Mouse (Mus musculus): ENCODE results near the gene Grwd1. TPM values are rescaled to one million over a fixed set of nuclear protein-coding genes. Genes with fewer than 3 reads are reported as not detected.
A peak's percentile ranks its signal among the peaks of the same experiment; 100 is the strongest.

The Grwd1 gene
- polyA plus RNA-seq, 1 experiment, result 12.9 TPM

DNA sequence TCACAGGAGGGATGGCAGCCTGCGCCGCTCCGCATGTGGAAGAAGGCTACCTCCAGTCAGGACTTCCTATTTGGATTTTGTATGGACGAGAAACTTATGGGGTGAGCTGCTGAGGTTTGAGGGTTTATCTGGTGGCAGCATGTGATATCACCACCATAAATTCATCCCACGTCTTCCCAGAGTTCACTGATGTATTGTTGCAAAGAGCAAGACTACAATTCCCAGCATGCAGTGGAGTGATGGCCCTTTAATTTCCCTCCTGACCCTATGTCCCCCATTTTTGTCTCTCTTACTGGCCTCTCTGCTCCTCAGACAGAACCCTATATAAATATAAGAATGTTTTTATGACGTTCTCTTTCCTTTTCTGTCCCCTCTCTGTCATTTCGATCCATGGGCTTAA is 32.1 kb upstream of the Grwd1 start:
- 87% methylated on average over 7 of the region's 7 CpGs for WGBS
- Histone ChIP-seq H3K36me3 (ENCODE audit: control insufficient read depth, insufficient read depth, low read length) (no peaks in the 10 kb centered on the region), H3K27ac (ENCODE audit: insufficient read depth, low read depth, low read length) (no peak overlapping the region), H3K4me3 (ENCODE audit: insufficient read depth, low read depth, low read length) (no peak overlapping the region), H3K4me1 (ENCODE audit: control insufficient read depth, insufficient read depth, low read length) (peaks cover 6% of the 10 kb centered on the region; the same call in 1 of the 2 replicates), H3K27me3 (replicated peaks; ENCODE audit: control insufficient read depth, insufficient read depth, low read length) (no peaks in the 10 kb centered on the region)
- TF ChIP-seq CTCF (conservative IDR thresholded peaks at IDR 0.05; ENCODE audit: insufficient read depth, insufficient read length, low read depth, low read length) (no peak), POLR2A (IDR thresholded peaks at IDR 0.05; ENCODE audit: low read depth, low read length) (no peak)
- DNase-seq, result no peak

DNA sequence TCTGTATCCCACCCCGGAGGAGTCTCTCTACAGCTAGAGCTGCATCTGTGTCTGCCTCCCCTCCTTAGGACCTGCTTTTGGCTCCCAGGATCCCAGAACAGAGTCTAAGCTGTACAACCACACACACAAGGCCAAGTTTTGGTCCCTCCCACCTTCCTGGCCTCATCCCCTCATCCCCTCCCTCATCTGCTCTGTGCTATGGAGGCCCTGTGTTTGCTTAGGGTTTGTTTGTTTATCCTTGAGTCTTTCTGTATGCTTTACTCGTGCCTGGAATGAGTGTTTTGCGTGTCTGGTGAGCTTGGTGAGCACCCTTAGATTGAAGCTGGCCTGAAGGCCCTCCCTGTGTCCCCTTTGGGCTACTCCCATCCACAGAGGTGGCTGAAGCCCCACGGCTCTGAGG is 28.3 kb upstream of the Grwd1 start:
- no peaks in the 10 kb centered on the region for H3K36me3 ChIP-seq (ENCODE audit: control insufficient read depth, insufficient read depth, low read length)
- DNase-seq, result no peak
- TF ChIP-seq POLR2A (IDR thresholded peaks at IDR 0.05; ENCODE audit: low read depth, low read length), result no peak
- TF ChIP-seq CTCF (conservative IDR thresholded peaks at IDR 0.05; ENCODE audit: insufficient read depth, insufficient read length, low read depth, low read length), result no peak
- 75% methylated on average over 4 of the region's 4 CpGs for WGBS
- H3K4me1 ChIP-seq (ENCODE audit: control insufficient read depth, insufficient read depth, low read length), result no peaks in the 10 kb centered on the region
- H3K4me3 ChIP-seq (ENCODE audit: insufficient read depth, low read depth, low read length), result no peak overlapping the region
- H3K27me3 ChIP-seq (replicated peaks; ENCODE audit: control insufficient read depth, insufficient read depth, low read length), result no peaks in the 10 kb centered on the region
- H3K27ac ChIP-seq (ENCODE audit: insufficient read depth, low read depth, low read length), result no peak overlapping the region

DNA sequence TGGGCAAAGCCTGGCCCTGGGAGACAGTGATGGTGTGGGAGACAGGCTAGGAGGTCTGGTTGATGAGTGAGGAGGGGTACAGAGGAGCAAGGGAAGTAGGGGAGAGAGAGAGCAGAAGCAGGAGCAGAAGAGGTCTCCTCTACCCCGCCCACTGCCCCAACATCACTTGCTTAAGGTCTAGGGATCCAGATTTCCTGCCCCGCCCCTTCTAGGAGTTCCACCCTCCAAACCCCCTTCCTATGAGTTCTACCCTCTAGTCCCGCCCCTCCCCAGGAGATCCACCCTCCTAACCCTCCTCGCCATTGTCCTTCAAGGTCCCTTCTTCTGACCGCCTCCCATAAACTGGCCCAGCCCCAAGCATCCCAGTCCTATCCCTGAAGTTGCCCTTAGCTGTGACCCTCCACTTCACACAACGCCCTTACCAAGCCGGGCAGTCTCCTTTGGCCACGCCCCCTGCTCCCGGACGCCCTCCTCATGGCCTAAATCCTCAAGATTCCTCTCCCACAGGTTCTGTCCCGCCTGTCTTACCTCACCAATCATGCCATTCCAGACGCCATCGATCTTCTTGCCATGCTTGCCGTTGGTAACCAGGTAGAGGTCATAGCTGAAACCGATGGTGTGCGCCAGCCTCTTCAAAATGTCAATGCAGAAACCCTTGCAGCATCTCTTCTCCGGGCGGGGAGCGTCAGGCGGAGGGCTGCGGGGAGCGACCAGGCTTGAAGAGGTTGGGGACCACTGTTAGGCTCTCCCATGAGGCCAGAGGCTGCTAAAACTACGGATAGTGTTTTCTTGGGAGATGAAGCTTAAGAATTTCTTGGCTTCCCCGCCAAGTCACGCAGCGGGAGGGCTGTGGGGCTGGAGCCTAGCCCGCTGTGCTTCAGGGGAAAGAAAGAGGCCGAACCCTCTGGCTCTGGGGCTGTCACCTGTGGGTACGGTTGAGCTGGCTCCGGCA is 26.5 kb upstream of the Grwd1 start:
- H3K4me3 ChIP-seq (ENCODE audit: insufficient read depth, low read depth, low read length), result peak overlapping the region; percentile 0; the same call in 1 of the 2 replicates
- DNase-seq, result no peak
- no peaks in the 10 kb centered on the region for H3K36me3 ChIP-seq (ENCODE audit: control insufficient read depth, insufficient read depth, low read length)
- no peaks in the 10 kb centered on the region for H3K4me1 ChIP-seq (ENCODE audit: control insufficient read depth, insufficient read depth, low read length)
- no peak for TF ChIP-seq CTCF (conservative IDR thresholded peaks at IDR 0.05; ENCODE audit: insufficient read depth, insufficient read length, low read depth, low read length)
- TF ChIP-seq POLR2A (IDR thresholded peaks at IDR 0.05; ENCODE audit: low read depth, low read length), result no peak
- H3K27ac ChIP-seq (ENCODE audit: insufficient read depth, low read depth, low read length), result no peak overlapping the region
- H3K27me3 ChIP-seq (replicated peaks; ENCODE audit: control insufficient read depth, insufficient read depth, low read length), result no peaks in the 10 kb centered on the region
- WGBS, result 10% methylated on average over 30 of the region's 30 CpGs

DNA sequence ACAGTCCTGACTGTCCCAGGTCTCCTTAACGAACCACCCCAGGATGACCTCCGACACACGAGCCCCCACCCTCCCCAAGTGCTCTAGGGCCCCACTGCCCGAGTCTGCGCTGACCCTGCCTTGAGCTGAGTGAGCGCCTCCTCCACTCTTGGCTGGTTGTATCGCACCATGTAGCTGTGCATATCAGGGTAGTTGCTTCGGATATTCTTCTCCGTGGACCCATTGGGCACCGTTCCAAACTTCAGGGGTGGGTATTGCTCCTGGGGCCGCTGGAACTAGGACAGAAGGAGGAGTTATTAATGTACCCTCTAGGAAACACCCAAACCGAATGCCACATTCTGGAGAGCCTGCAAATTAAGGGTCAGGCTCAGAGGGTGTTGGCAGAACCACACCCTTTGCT is 22.3 kb upstream of the Grwd1 start:
- Histone ChIP-seq H3K36me3 (ENCODE audit: control insufficient read depth, insufficient read depth, low read length) (no peaks in the 10 kb centered on the region), H3K27me3 (replicated peaks; ENCODE audit: control insufficient read depth, insufficient read depth, low read length) (no peaks in the 10 kb centered on the region), H3K4me1 (ENCODE audit: control insufficient read depth, insufficient read depth, low read length) (no peaks in the 10 kb centered on the region), H3K4me3 (ENCODE audit: insufficient read depth, low read depth, low read length) (no peak overlapping the region), H3K27ac (ENCODE audit: insufficient read depth, low read depth, low read length) (no peak overlapping the region)
- no peak for TF ChIP-seq POLR2A (IDR thresholded peaks at IDR 0.05; ENCODE audit: low read depth, low read length)
- no peak for TF ChIP-seq CTCF (conservative IDR thresholded peaks at IDR 0.05; ENCODE audit: insufficient read depth, insufficient read length, low read depth, low read length)
- WGBS, result 75% methylated on average over 12 of the region's 12 CpGs
- no peak for DNase-seq

DNA sequence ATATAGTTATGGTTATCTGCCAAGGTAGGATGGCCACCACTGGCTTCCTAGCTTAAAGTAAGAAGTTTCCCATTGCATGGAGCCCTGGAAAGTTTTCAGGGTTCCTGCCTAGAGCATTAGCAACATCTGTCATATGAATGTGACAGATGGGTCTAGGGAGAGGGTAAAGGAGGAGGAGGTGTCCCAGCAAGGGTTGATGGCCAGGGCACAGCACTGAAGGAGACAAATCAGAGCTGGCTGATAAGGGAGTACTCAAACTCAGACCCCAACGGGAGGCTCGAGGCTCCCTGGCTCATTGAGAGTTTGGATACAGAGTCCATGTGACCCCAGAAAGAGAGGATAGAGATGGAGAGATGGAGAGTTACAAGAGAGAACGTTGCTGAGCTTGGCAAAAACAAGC is 19.9 kb upstream of the Grwd1 start:
- no peak for TF ChIP-seq POLR2A (IDR thresholded peaks at IDR 0.05; ENCODE audit: low read depth, low read length)
- TF ChIP-seq CTCF (conservative IDR thresholded peaks at IDR 0.05; ENCODE audit: insufficient read depth, insufficient read length, low read depth, low read length), result no peak
- no peak for DNase-seq
- Histone ChIP-seq H3K27me3 (replicated peaks; ENCODE audit: control insufficient read depth, insufficient read depth, low read length) (no peaks in the 10 kb centered on the region), H3K4me1 (ENCODE audit: control insufficient read depth, insufficient read depth, low read length) (no peaks in the 10 kb centered on the region), H3K4me3 (ENCODE audit: insufficient read depth, low read depth, low read length) (no peak overlapping the region), H3K36me3 (ENCODE audit: control insufficient read depth, insufficient read depth, low read length) (no peaks in the 10 kb centered on the region), H3K27ac (ENCODE audit: insufficient read depth, low read depth, low read length) (no peak overlapping the region)
- WGBS, result 77% methylated on average over 3 of the region's 3 CpGs

DNA sequence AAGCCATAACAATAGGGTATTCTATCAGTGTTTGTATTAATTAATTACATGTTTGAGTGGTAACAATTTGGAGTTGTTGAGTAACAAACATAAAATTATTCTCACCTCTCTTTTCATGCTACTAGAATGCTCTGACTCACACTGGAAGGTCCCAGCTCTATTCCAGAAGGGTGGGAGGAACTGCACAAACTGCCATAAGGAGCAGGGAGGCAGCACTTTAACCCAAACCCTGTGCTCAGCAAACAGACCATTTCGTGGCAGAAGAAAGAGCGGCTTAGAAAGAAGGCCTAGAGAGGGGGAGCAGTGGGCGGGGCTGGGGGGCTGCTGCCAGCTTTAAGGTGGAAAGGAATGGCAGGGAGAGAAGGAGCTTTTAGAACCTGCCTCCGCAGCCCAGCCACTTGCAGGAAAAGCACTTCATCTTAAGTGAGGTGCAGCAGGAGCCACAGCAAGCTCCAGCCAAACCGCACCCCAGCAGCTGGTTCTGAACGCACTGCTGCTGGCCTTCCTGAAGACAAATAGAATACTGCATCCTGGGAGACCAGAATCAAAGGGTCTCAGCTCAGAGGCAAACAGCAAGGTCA is 17.8 kb upstream of the Grwd1 start:
- WGBS, result 45% methylated on average over 6 of the region's 6 CpGs

More for the DNA sequence above, 17.8 kb upstream of the Grwd1 start:
- no peaks in the 10 kb centered on the region for H3K27me3 ChIP-seq (replicated peaks; ENCODE audit: control insufficient read depth, insufficient read depth, low read length)
- H3K27ac ChIP-seq (ENCODE audit: insufficient read depth, low read depth, low read length), result no peak overlapping the region
- H3K4me1 ChIP-seq (ENCODE audit: control insufficient read depth, insufficient read depth, low read length), result no peaks in the 10 kb centered on the region
- H3K36me3 ChIP-seq (ENCODE audit: control insufficient read depth, insufficient read depth, low read length), result no peaks in the 10 kb centered on the region
- TF ChIP-seq POLR2A (IDR thresholded peaks at IDR 0.05; ENCODE audit: low read depth, low read length), result no peak
- TF ChIP-seq CTCF (conservative IDR thresholded peaks at IDR 0.05; ENCODE audit: insufficient read depth, insufficient read length, low read depth, low read length), result no peak
- no peak for DNase-seq
- no peak overlapping the region for H3K4me3 ChIP-seq (ENCODE audit: insufficient read depth, low read depth, low read length)

Measured in kidney, adult 2 months (tissue).